Mouse (Mus musculus) liver, postnatal 0 days (tissue): ENCODE measurements around the gene Cbfa2t3. TPM values are rescaled to one million over a fixed set of nuclear protein-coding genes. Genes with fewer than 3 reads are reported as not detected.

ENCODE experiments used
- ATAC-seq: fragments of 200-750 bp; cut with Nextera tagmentation; 2 replicates; pipeline ENCODE4 v1.8.0; 2017; ENCODE audit warnings: mild to moderate bottlenecking, moderate library complexity
- DNase-seq: peaks from one replicate; pipeline ENCODE4 v3.0.0-alpha.2; 2016
- H3K27ac ChIP-seq: fragments of 300-500 bp; sonication (generic); 2 replicates; pipeline ENCODE4 v1.5.1; 2014; ENCODE audit warnings: antibody characterized with exemption, moderate library complexity, mild to moderate bottlenecking, low read depth
- H3K27me3 ChIP-seq: fragments of 300-500 bp; sonication (generic); 2 replicates; pipeline ENCODE4 v1.6.1; 2014; ENCODE audit warnings: low read length, control low read depth, mixed read lengths; ENCODE audit not compliant: insufficient read depth
- H3K36me3 ChIP-seq: fragments of 300-500 bp; sonication (generic); replicated peaks from 2 replicates; pipeline ENCODE4 v1.6.1; 2014; ENCODE audit warnings: mild to moderate bottlenecking, control low read depth, low read length, moderate library complexity, mixed read lengths; ENCODE audit not compliant: insufficient read depth
- H3K4me1 ChIP-seq: fragments of 300-500 bp; sonication (generic); 2 replicates; pipeline ENCODE4 v1.6.1; 2014; ENCODE audit warnings: antibody characterized with exemption, mild to moderate bottlenecking, control low read depth; ENCODE audit not compliant: insufficient read depth
- H3K4me2 ChIP-seq: fragments of 300-500 bp; sonication (generic); 2 replicates; pipeline ENCODE4 v1.6.1; 2014; ENCODE audit warnings: low read depth, mild to moderate bottlenecking, low read length, moderate library complexity, mixed read lengths
- H3K4me3 ChIP-seq: fragments of 300-500 bp; sonication (generic); 2 replicates; pipeline ENCODE4 v1.5.1; 2014; ENCODE audit warnings: low read depth, low read length
- H3K9ac ChIP-seq: fragments of 300-500 bp; sonication (generic); replicated peaks from 2 replicates; pipeline ENCODE4 v1.6.1; 2014; ENCODE audit warnings: mild to moderate bottlenecking, moderate library complexity
- H3K9me3 ChIP-seq: fragments of 300-500 bp; sonication (generic); 2 replicates; pipeline ENCODE4 v1.6.1; 2016; ENCODE audit warnings: mild to moderate bottlenecking, control low read depth, low read length, mixed read lengths
- CTCF ChIP-seq: sonication (generic); IDR thresholded peaks from 2 replicates; pipeline ENCODE4 v1.5.1; 2016; ENCODE audit warnings: antibody characterized with exemption, low read depth
- EP300 ChIP-seq: IDR thresholded peaks from 2 replicates; pipeline ENCODE4 v1.6.1; 2016; ENCODE audit warnings: antibody characterized with exemption, low read depth, mild to moderate bottlenecking
- WGBS: fragments of 180-500 bp; shearing (Covaris S2); extraction: QIAGEN DNeasy Blood & Tissue Kit; methylation state at CpG from one replicate; pipeline ENCODE4 v1.1.7; 2014; ENCODE audit not compliant: insufficient replicate concordance; 5-methylcytosine and 5-hydroxymethylcytosine counted together
- polyA plus RNA-seq: library from polyadenylated mRNA; unstranded; fragments of >200 nt; fragmentation: Nextera tagmentation; extraction: Ambion mirVana; gene quantifications from 2 replicates; pipeline ENCODE4 v1.2.1, GENCODE M21; 2015

Cbfa2t3 gene
- polyA plus RNA-seq, 1 experiment from 2014 or later: 2.4 TPM

DNA sequence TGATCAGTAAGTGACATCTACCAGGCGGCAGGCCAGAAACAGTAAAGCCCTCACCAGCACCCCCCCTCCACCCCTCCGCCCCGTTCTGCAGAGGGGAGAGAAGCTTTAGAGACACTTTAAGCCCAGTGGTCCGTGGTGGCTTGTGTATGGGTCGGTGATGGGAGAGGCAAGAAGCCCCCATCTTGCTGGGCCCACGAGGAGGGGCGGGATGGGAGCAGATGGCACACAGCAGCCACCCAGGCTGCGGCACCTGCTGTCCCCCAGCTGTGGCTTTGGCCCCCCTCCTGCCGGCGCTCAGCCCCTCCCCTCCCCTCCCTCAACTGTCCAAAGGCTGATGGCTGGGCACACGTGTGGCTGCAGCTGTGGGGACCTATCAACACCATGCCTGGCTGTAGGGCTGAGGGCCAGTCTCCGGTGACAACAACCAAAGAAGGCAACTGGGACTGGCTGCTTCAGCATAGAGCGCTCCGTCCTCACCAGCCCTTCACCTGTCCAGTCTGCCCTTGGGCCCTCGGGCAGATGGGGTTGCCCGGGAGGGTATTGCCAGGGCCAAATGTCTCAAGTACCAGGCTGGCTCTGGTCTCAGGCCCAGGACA is 47.5 kb downstream of the Cbfa2t3 start:
- Histone ChIP-seq H3K27me3 (no peaks in the 10 kb centered on the region), H3K9ac (no peak overlapping the region), H3K36me3 (peaks cover 9% of the 10 kb centered on the region), H3K27ac (no peak overlapping the region), H3K4me3 (no peak overlapping the region), H3K4me2 (no peak overlapping the region), H3K4me1 (peaks cover 2% of the 10 kb centered on the region; the same call in 1 of the 2 replicates), H3K9me3 (no peaks in the 10 kb centered on the region)
- TF ChIP-seq EP300 (no peak), CTCF (no peak)
- ATAC-seq: peak; percentile 24; the same call in 1 of the 2 replicates
- DNase-seq: peak; percentile 54
- WGBS: 76% methylated on average over 15 of the region's 16 CpGs

- DNase-seq (no peak), ATAC-seq (no peak)
- TF ChIP-seq EP300 (no peak), CTCF (no peak)
- Histone ChIP-seq H3K9me3 (no peaks in the 10 kb centered on the region), H3K27me3 (no peaks in the 10 kb centered on the region), H3K36me3 (peaks cover 11% of the 10 kb centered on the region), H3K27ac (no peak overlapping the region), H3K4me2 (no peak overlapping the region), H3K4me1 (no peaks in the 10 kb centered on the region), H3K9ac (no peak overlapping the region), H3K4me3 (no peak overlapping the region)
- 80% methylated on average over 15 of the region's 15 CpGs for WGBS
These were observed 50.5 kb downstream of the Cbfa2t3 start for GRCm38 (mm10) chr8:122648192-122648970.

DNA sequence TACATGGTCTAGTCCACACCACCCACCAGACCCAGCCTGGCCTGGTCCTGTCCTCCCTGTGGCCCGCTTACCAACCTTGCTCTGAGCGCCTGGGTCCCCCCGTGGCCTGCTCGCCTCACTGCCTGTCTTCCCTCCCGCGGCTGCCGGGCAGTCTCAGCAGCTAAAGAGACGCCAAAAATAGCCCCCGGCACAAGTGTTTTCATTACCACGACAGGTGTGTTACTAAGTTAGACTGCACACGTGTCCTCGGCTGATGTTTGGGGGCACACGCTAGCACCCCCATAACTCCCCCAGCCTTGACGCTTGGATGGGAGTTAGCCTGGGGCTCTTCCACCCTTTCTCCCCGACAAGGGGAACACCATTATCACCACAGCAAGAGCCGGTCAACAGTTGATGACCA is 52.6 kb downstream of the Cbfa2t3 start:
- no peak overlapping the region for H3K4me2 ChIP-seq
- H3K4me3 ChIP-seq: no peak overlapping the region
- TF ChIP-seq EP300: no peak
- TF ChIP-seq CTCF: no peak
- H3K27ac ChIP-seq: no peak overlapping the region
- DNase-seq: no peak
- no peak for ATAC-seq
- H3K27me3 ChIP-seq: no peaks in the 10 kb centered on the region
- no peaks in the 10 kb centered on the region for H3K9me3 ChIP-seq
- H3K9ac ChIP-seq: no peak overlapping the region
- 77% methylated on average over 16 of the region's 16 CpGs for WGBS
- no peaks in the 10 kb centered on the region for H3K4me1 ChIP-seq
- peaks cover 11% of the 10 kb centered on the region for H3K36me3 ChIP-seq

GRCm38 (mm10) chr8:122644175-122644954 is 54.5 kb downstream of the Cbfa2t3 start:
- WGBS: 65% methylated on average over 6 of the region's 6 CpGs
- no peak for DNase-seq

DNA sequence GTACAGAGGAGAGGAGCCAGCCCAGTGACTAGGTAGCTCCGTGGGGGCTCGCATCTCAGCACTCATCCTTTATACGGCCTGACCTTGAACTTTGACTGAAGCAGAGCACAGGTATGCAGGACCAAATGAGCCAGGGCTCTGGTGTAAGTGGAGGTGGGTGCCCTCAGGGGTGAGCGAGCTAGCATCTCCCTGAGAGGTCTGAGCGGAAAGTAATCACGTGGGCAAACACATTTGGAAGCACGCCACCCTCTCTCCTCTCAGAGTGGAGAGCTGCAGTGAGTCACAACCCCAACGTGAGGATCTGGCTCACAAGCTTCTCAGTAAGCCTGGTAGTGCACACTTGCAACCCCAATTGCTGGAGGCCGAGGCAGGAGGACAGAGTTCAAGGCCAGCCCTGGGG is 56.8 kb downstream of the Cbfa2t3 start:
- Histone ChIP-seq H3K9ac (no peak overlapping the region), H3K4me1 (0 out of 2 replicates have a peak, but pooled peaks cover under 1% of the 10 kb centered on the region), H3K36me3 (peaks cover 7% of the 10 kb centered on the region), H3K27ac (no peak overlapping the region), H3K4me2 (no peak overlapping the region), H3K9me3 (no peaks in the 10 kb centered on the region), H3K27me3 (no peaks in the 10 kb centered on the region), H3K4me3 (no peak overlapping the region)
- ATAC-seq (no peak), DNase-seq (no peak)
- TF ChIP-seq CTCF (no peak), EP300 (no peak)
- 66% methylated on average over 9 of the region's 9 CpGs for WGBS

More at GRCm38 (mm10) chr8:122644175-122644954, 54.5 kb downstream of the Cbfa2t3 start:
- no peak overlapping the region for H3K4me2 ChIP-seq
- H3K9ac ChIP-seq: no peak overlapping the region
- no peaks in the 10 kb centered on the region for H3K4me1 ChIP-seq
- H3K27ac ChIP-seq: no peak overlapping the region
- no peak for TF ChIP-seq EP300
- no peak for TF ChIP-seq CTCF
- no peaks in the 10 kb centered on the region for H3K9me3 ChIP-seq
- ATAC-seq: no peak
- H3K4me3 ChIP-seq: no peak overlapping the region
- no peaks in the 10 kb centered on the region for H3K27me3 ChIP-seq
- peaks cover 9% of the 10 kb centered on the region for H3K36me3 ChIP-seq

DNA sequence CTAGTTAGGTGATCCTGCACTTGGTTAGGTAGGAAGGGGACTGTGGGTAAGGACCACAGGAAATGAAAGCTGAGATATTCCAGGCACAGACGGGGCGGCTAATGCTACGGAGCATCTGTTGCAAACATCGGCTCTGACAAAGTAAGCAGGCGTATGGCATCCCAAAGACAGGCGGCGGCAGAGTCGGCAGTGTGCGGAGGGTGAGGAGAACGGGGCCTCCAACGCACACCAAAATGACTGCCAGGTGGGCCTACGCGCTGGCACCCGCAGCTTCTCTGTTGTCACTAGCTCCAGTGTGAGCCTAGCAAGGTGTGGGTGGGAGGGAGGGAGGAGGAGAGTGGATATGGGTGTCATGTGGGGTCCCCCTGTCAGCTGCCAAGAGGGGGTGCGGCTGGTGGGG is 57.5 kb downstream of the Cbfa2t3 start:
- peaks cover 7% of the 10 kb centered on the region; the same call in 1 of the 2 replicates for H3K4me1 ChIP-seq
- no peak overlapping the region for H3K4me2 ChIP-seq
- WGBS: 84% methylated on average over 15 of the region's 15 CpGs
- no peaks in the 10 kb centered on the region for H3K9me3 ChIP-seq
- no peak overlapping the region for H3K4me3 ChIP-seq
- no peak overlapping the region for H3K9ac ChIP-seq
- TF ChIP-seq EP300 (no peak), CTCF (no peak)
- no peaks in the 10 kb centered on the region for H3K27me3 ChIP-seq
- ATAC-seq: no peak
- no peak overlapping the region for H3K27ac ChIP-seq
- peaks cover 4% of the 10 kb centered on the region for H3K36me3 ChIP-seq
- no peak for DNase-seq
